Mouse (Mus musculus) bone marrow macrophage, adult 2 months (primary cell): ENCODE measurements around the gene Dhx29.

Source experiments
- CTCF ChIP-seq: IDR thresholded peaks from 2 replicates; pipeline ENCODE4 v1.5.1; 2012; ENCODE audit warnings: low read depth, mild to moderate bottlenecking, low read length, moderate library complexity
- POLR2A ChIP-seq: IDR thresholded peaks from 2 replicates; pipeline ENCODE4 v1.6.1; 2012; ENCODE audit warnings: mild to moderate bottlenecking, low read depth, low read length, borderline replicate concordance

DNA sequence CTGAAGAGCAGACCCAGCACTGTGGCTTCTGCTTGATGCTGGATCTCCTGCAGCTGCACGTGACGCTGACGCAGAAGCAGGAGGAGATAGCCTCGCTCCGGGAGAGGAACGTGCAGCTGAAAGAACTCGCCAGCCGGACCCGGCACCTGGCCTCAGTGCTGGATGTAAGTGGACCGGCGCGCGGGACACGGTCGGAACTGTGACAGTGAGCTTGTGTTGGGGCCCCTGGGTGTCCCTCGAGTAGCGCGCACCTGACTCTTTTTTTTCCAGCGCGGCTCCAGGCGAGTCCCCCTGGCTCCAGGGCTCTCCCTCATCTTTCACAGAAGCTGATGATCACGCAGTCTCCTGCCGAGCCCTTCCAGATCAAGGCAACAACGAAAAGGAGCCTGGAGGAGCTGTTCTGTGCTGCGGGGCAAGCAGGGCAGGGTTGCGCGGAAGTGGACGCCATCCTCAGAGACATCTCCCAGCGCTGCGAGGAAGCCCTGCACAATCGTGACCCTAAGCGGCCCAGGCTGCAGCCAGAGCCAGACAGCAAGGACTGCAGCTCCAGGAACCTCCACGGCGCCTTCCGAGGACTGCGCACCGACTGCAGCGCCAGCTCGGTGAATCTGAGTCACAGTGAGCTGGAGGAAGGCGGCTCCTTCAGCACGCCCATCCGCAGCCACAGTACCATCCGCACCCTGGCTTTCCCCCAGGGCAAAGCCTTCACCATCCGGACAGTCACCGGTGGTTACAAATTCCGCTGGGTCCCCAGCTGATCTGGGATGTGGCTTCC lies 71.4 kb downstream of the Dhx29 start:
- no peak for TF ChIP-seq CTCF
- TF ChIP-seq POLR2A: no peak
